In genomic region chr7:127273925-127274789, GRCm38 (mm10) we compare ENCODE assay signal across 8 mouse cellular contexts. TPM values are rescaled to one million over a fixed set of nuclear protein-coding genes. Genes with fewer than 3 reads are reported as not detected.
DNase-seq lines count a peak whose midpoint lies in the region; ATAC-seq and TF ChIP-seq lines count a peak whose summit lies in the region.

Gene Sephs2, minus strand, starts transcription at chr7:127274055.

- ATAC-seq in heart, embryonic 15.5 days (replicated peaks; ENCODE audit: insufficient number of reproducible peaks, insufficient read depth, low FRiP score, low read depth) = peak; percentile 91
- ATAC-seq in liver, embryonic 14.5 days (ENCODE audit: insufficient read depth) = peak; percentile 88
- ATAC-seq in neural tube, embryonic 11.5 days (ENCODE audit: insufficient read depth, low FRiP score, low TSS enrichment) = peak; percentile 89
- peak; percentile 85 for ATAC-seq in stomach, postnatal 0 days (ENCODE audit: low FRiP score, low TSS enrichment)

- no peaks in the 10 kb centered on the region for H3K27me3 ChIP-seq in forebrain, embryonic 10.5 days (ENCODE audit: poor library complexity, severe bottlenecking)
- no peaks in the 10 kb centered on the region for H3K27me3 ChIP-seq in heart, embryonic 15.5 days
- no peaks in the 10 kb centered on the region for H3K27me3 ChIP-seq in liver, embryonic 14.5 days (ENCODE audit: control insufficient read depth, insufficient read depth, low read length)
- no peaks in the 10 kb centered on the region for H3K27me3 ChIP-seq in neural tube, embryonic 11.5 days (ENCODE audit: control insufficient read depth, insufficient read depth, low read length)
- H3K27me3 ChIP-seq in stomach, postnatal 0 days (ENCODE audit: control insufficient read depth, insufficient read depth, low read length) = no peaks in the 10 kb centered on the region

- peak within 1 kb of the TSS; percentile 96 for H3K27ac ChIP-seq in forebrain, embryonic 10.5 days
- peak within 1 kb of the TSS; percentile 89 for H3K27ac ChIP-seq in heart, embryonic 15.5 days
- H3K27ac ChIP-seq in liver, embryonic 14.5 days = peak within 1 kb of the TSS; percentile 35
- peak within 1 kb of the TSS; percentile 67; the same call in 1 of the 2 replicates for H3K27ac ChIP-seq in neural tube, embryonic 11.5 days (ENCODE audit: low read depth, low read length)
- H3K27ac ChIP-seq in stomach, postnatal 0 days (replicated peaks) = peak within 1 kb of the TSS; percentile 92

- peak within 1 kb of the TSS; percentile 94 for H3K4me3 ChIP-seq in forebrain, embryonic 10.5 days
- H3K4me3 ChIP-seq in heart, embryonic 15.5 days = peak within 1 kb of the TSS; percentile 87
- H3K4me3 ChIP-seq in liver, embryonic 14.5 days (ENCODE audit: insufficient read depth in 1 of 2, low read depth in 2 of 2, low read length in 2 of 2) = peak within 1 kb of the TSS; percentile 73 to 90
- H3K4me3 ChIP-seq in neural tube, embryonic 11.5 days (ENCODE audit: low read depth, low read length) = peak within 1 kb of the TSS; percentile 86
- H3K4me3 ChIP-seq in stomach, postnatal 0 days (ENCODE audit: low read depth, low read length) = peak within 1 kb of the TSS; percentile 93

- H3K9ac ChIP-seq in heart, embryonic 15.5 days = peak within 1 kb of the TSS; percentile 93
- peak within 1 kb of the TSS; percentile 72 for H3K9ac ChIP-seq in liver, embryonic 14.5 days (replicated peaks)
- H3K9ac ChIP-seq in neural tube, embryonic 11.5 days (ENCODE audit: low read length) = peak within 1 kb of the TSS; percentile 93
- peak within 1 kb of the TSS; percentile 93 for H3K9ac ChIP-seq in stomach, postnatal 0 days (ENCODE audit: low read length)

- peak; percentile 41; the same call in 1 of the 2 replicates for TF ChIP-seq EP300 in liver, embryonic 14.5 days (IDR thresholded peaks at IDR 0.05; ENCODE audit: low read depth)
- TF ChIP-seq EP300 in stomach, postnatal 0 days (optimal IDR thresholded peaks at IDR 0.05) = no peak

- peaks cover 7% of the 10 kb centered on the region; the same call in 1 of the 2 replicates for H3K9me3 ChIP-seq in forebrain, embryonic 10.5 days
- no peaks in the 10 kb centered on the region for H3K9me3 ChIP-seq in heart, embryonic 15.5 days (replicated peaks)
- H3K9me3 ChIP-seq in liver, embryonic 14.5 days (ENCODE audit: control insufficient read depth, low read length) = no peaks in the 10 kb centered on the region
- H3K9me3 ChIP-seq in neural tube, embryonic 11.5 days (ENCODE audit: control insufficient read depth, low read length) = no peaks in the 10 kb centered on the region
- no peaks in the 10 kb centered on the region for H3K9me3 ChIP-seq in stomach, postnatal 0 days (ENCODE audit: control insufficient read depth, low read length)

- peaks cover 39% of the 10 kb centered on the region for H3K36me3 ChIP-seq in forebrain, embryonic 10.5 days (replicated peaks)
- H3K36me3 ChIP-seq in heart, embryonic 15.5 days = peaks cover 9% of the 10 kb centered on the region
- H3K36me3 ChIP-seq in liver, embryonic 14.5 days (replicated peaks; ENCODE audit: control insufficient read depth, insufficient read depth, low read depth) = peaks cover 8% of the 10 kb centered on the region
- H3K36me3 ChIP-seq in neural tube, embryonic 11.5 days (ENCODE audit: control insufficient read depth, insufficient read depth, low read length) = no peaks in the 10 kb centered on the region
- H3K36me3 ChIP-seq in stomach, postnatal 0 days (ENCODE audit: control insufficient read depth, insufficient read depth, low read length) = peaks cover 7% of the 10 kb centered on the region; the same call in 1 of the 2 replicates

- H3K4me2 ChIP-seq in heart, embryonic 15.5 days = peak within 1 kb of the TSS; percentile 90
- peak within 1 kb of the TSS; percentile 93 for H3K4me2 ChIP-seq in liver, embryonic 14.5 days (ENCODE audit: low read depth)
- H3K4me2 ChIP-seq in neural tube, embryonic 11.5 days (ENCODE audit: low read depth) = peak within 1 kb of the TSS; percentile 93
- H3K4me2 ChIP-seq in stomach, postnatal 0 days (replicated peaks; ENCODE audit: low read depth) = peak within 1 kb of the TSS; percentile 96

- H3K4me1 ChIP-seq in forebrain, embryonic 10.5 days = peaks cover 27% of the 10 kb centered on the region
- H3K4me1 ChIP-seq in heart, embryonic 15.5 days (replicated peaks) = peaks cover 18% of the 10 kb centered on the region
- H3K4me1 ChIP-seq in liver, embryonic 14.5 days (replicated peaks; ENCODE audit: control insufficient read depth in 2 of 2, insufficient read depth in 2 of 2, low read length in 1 of 2) = peaks cover 6 to 29% of the 10 kb centered on the region in 2 experiments
- H3K4me1 ChIP-seq in neural tube, embryonic 11.5 days (ENCODE audit: control insufficient read depth, insufficient read depth, low read length) = peaks cover 7% of the 10 kb centered on the region
- no peaks in the 10 kb centered on the region for H3K4me1 ChIP-seq in stomach, postnatal 0 days (replicated peaks; ENCODE audit: control insufficient read depth, insufficient read depth)

- DNase-seq in CD8-positive naive resting alpha-beta T cell, adult 2 months (ENCODE audit: low read depth in 2 of 2, low spot score in 2 of 2) = peak; percentile 90 to 94
- DNase-seq in c-Kit-positive CD71-negative TER-119-negative erythroid progenitor cells, embryonic 14.5 days (ENCODE audit: low read depth) = peak; percentile 86
- DNase-seq in forebrain, embryonic 10.5 days (ENCODE audit: extremely low spot score, low spot score) = peak; percentile 92
- peak; percentile 98 for DNase-seq in kidney, postnatal 25 days
- peak; percentile 92 to 95 (median 93) for DNase-seq in liver, embryonic 14.5 days (ENCODE audit: low read depth in 3 of 3, low spot score in 3 of 3)
- peak; percentile 92 for DNase-seq in neural tube, embryonic 11.5 days (ENCODE audit: low spot score)
- peak; percentile 94 for DNase-seq in stomach, postnatal 0 days (ENCODE audit: low spot score)

- TF ChIP-seq CTCF in liver, embryonic 14.5 days (IDR thresholded peaks at IDR 0.05; ENCODE audit: low read depth) = no peak
- peak; percentile 9; the same call in 1 of the 2 replicates for TF ChIP-seq CTCF in stomach, postnatal 0 days (IDR thresholded peaks at IDR 0.05; ENCODE audit: low read depth)

- 4% methylated on average over 39 of the region's 39 CpGs for WGBS in forebrain, embryonic 10.5 days
- WGBS in heart, embryonic 15.5 days = under 1% methylated on average over 39 of the region's 39 CpGs
- 3% methylated on average over 39 of the region's 39 CpGs for WGBS in liver, embryonic 14.5 days (ENCODE audit: insufficient replicate concordance)
- WGBS in neural tube, embryonic 11.5 days = 3% methylated on average over 39 of the region's 39 CpGs
- 2% methylated on average over 39 of the region's 39 CpGs for WGBS in stomach, postnatal 0 days

RNA-seq across cellular contexts. Expression of gene Sephs2, which starts in this region (rescaled TPM):
- 84.0 and 88.2 TPM in 2 replicates for polyA plus RNA-seq in forebrain, embryonic 10.5 days (2016; fragmentation: Nextera tagmentation; extraction: Ambion mirVana)
- 51.9 and 54.8 TPM in 2 replicates for polyA plus RNA-seq in heart, embryonic 15.5 days (2015; fragmentation: Nextera tagmentation; extraction: Ambion mirVana)
- 35.0 and 44.9 TPM in 2 replicates for polyA plus RNA-seq in liver, embryonic 14.5 days (2012; rRNA removed)
- 143 and 155 TPM in 2 replicates for polyA plus RNA-seq in liver, embryonic 14.5 days (2014; fragmentation: Nextera tagmentation; extraction: Ambion mirVana)
- polyA plus RNA-seq in neural tube, embryonic 11.5 days (2014; fragmentation: Nextera tagmentation; extraction: Ambion mirVana) = 78.0 and 79.2 TPM in 2 replicates
- 113 and 115 TPM in 2 replicates for polyA plus RNA-seq in stomach, postnatal 0 days (2015; fragmentation: Nextera tagmentation; extraction: Ambion mirVana)

Comparison
In these comparisons a context has a peak if more than half of its experiments do, and no peak if none do; other contexts are left out.
1. Peak in every context shown above with its lines: DNase-seq, ATAC-seq, H3K4me3 ChIP-seq and H3K27ac ChIP-seq.
2. H3K27ac ChIP-seq: peak in every context shown above with its lines; median percentile 96 in forebrain, embryonic 10.5 days; 92 in stomach, postnatal 0 days; 89 in heart, embryonic 15.5 days; 67 in neural tube, embryonic 11.5 days; 35 in liver, embryonic 14.5 days.